Mouse (Mus musculus): ENCODE measurements around the gene Gm20605.

DNA sequence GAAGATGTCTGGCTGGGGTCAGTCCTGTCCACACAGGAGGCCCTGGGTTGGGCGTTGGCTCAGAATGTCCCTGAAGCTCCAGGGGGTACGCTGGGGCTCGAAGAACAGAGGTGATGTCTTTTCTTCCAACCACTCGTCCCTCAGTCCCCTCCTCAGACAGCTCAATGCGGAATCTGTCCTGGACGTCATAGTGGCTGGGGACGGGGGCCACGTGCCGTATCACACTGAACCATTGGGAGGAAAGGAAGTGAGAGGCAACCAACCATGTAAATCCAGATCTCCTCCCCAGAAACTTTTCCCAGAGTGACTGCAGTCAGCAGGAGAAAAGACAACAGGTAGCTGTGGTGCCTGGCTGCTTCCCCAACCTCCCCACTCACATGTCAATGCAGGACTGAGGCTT lies 29.4 kb upstream of the Gm20605 start:
- TF ChIP-seq CTCF (IDR thresholded peaks at IDR 0.05; ENCODE audit: insufficient read depth, low read length) (no peak), POLR2A (IDR thresholded peaks at IDR 0.05; ENCODE audit: borderline replicate concordance, extremely low read depth, low read depth, low read length) (no peak)

Measured in lung, adult 2 months (tissue).